Mouse (Mus musculus): ENCODE results near the gene Tbx15. TPM values are rescaled to one million over a fixed set of nuclear protein-coding genes. Genes with fewer than 3 reads are reported as not detected.

The Tbx15 gene
- total and polyA plus RNA-seq, 2 experiments from 2014 or later = 0.64 to 4.3 TPM

DNA sequence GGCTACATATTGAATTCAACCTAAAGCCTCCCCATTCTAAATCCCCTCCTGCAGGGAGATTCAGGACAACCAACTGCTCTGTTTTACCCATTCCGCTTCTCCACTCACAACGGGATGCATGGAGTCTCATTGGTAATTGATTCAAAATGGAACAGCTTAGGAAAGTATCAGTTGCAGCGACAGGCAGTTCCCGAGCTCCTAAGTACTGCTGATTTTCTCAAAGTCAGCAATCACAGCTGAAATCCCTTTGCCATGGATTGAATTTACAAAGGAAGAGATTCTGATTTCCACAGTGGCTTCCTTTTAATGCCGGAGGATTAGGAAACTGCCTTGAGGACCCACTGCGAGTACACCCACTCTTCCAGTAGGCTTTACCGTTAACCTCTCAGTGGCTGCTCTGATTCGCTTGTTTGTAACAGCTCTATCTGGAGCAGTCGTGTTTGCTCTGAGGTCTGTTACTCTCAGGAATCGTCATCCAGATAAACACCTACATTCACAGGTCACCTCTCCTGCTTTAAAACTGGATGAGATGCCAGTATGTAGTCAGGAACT, 26.6 kb downstream of the Tbx15 start:
- DNase-seq (ENCODE audit: low spot score) (no peak), ATAC-seq (no peak)
- no peak overlapping the region for H3K4me3 ChIP-seq (ENCODE audit: low read length)
- H3K4me2 ChIP-seq (ENCODE audit: low read depth, low read length) = no peak overlapping the region
- whole genome bisulfite sequencing = 58% methylated on average over 10 of the region's 10 CpGs
- H3K4me1 ChIP-seq (ENCODE audit: insufficient read depth, low read length) = no peaks in the 10 kb centered on the region
- no peak for TF ChIP-seq CTCF (IDR thresholded peaks at IDR 0.05; ENCODE audit: low read depth)
- H3K27ac ChIP-seq = no peak overlapping the region
- no peak overlapping the region for H3K9ac ChIP-seq (replicated peaks; ENCODE audit: low read length)
- H3K27me3 ChIP-seq (ENCODE audit: insufficient read depth, low read length) = peaks cover 38% of the 10 kb centered on the region
- no peaks in the 10 kb centered on the region for H3K36me3 ChIP-seq (ENCODE audit: insufficient read depth, low read length)
- no peaks in the 10 kb centered on the region; the same call in 1 of the 2 replicates for H3K9me3 ChIP-seq (ENCODE audit: low read length)

DNA sequence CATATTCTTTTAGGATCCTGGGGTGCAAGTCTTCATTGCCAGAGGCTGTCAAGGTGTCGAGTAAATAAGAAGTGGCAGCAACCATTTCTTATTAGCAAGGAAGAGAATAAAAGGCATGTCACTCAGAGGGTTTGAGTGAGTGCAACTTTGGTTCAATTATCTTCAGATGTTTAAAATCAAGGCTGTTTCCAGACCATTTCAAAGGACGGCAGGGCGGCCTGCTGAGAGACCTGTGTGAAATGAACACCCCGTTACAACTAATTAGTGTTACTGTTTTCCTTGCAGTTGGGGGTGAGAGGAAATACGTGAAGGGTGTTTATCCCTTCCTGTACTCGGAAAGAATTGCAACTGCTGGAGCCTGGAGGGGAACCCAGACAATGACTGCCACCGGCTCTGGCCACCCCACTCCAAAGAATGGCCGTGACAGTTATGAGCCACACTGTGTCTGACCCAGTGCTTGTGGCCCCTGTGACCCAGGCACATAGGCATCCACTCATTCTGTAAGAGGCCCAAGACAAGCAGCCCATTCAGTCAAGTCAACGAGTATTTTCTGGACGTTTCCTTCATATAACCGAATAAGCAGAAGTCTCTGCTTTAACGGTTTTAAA, 37.9 kb downstream of the Tbx15 start:
- no peak for TF ChIP-seq CTCF (IDR thresholded peaks at IDR 0.05; ENCODE audit: low read depth)
- H3K4me3 ChIP-seq (ENCODE audit: low read length) = no peak overlapping the region
- no peaks in the 10 kb centered on the region for H3K36me3 ChIP-seq (ENCODE audit: insufficient read depth, low read length)
- no peak overlapping the region for H3K27ac ChIP-seq
- H3K4me1 ChIP-seq (ENCODE audit: insufficient read depth, low read length) = no peaks in the 10 kb centered on the region
- 44% methylated on average over 12 of the region's 12 CpGs for WGBS
- ATAC-seq = no peak
- H3K27me3 ChIP-seq (ENCODE audit: insufficient read depth, low read length) = no peaks in the 10 kb centered on the region
- H3K9me3 ChIP-seq (ENCODE audit: low read length) = no peaks in the 10 kb centered on the region
- H3K4me2 ChIP-seq (ENCODE audit: low read depth, low read length) = no peak overlapping the region
- DNase-seq (ENCODE audit: low spot score) = no peak
- no peak overlapping the region for H3K9ac ChIP-seq (replicated peaks; ENCODE audit: low read length)

DNA sequence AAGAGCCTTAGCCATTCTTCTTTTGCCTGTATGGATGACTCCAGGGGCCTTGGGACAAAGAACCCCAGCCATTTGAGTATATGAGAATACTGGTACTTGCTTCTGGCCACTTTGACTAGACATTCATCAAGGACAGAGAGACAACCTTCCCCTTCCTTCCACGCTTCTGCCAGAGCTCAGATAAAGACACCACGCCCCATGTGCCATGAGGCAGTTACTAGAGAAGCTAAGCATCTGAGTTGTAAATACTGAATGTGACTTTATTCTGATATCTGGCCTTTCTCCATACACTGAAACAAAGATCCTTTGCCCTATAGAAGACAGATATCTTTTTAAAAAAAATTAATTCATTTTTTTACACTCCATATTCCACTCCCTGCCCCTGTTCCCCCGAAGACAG, 39.5 kb downstream of the Tbx15 start:
- Histone ChIP-seq H3K4me2 (ENCODE audit: low read depth, low read length) (no peak overlapping the region), H3K4me1 (ENCODE audit: insufficient read depth, low read length) (no peaks in the 10 kb centered on the region), H3K27me3 (ENCODE audit: insufficient read depth, low read length) (no peaks in the 10 kb centered on the region), H3K9me3 (ENCODE audit: low read length) (no peaks in the 10 kb centered on the region), H3K36me3 (ENCODE audit: insufficient read depth, low read length) (no peaks in the 10 kb centered on the region), H3K9ac (replicated peaks; ENCODE audit: low read length) (no peak overlapping the region), H3K27ac (no peak overlapping the region), H3K4me3 (ENCODE audit: low read length) (no peak overlapping the region)
- TF ChIP-seq CTCF (IDR thresholded peaks at IDR 0.05; ENCODE audit: low read depth) = no peak
- DNase-seq (ENCODE audit: low spot score) (no peak), ATAC-seq (no peak)
- WGBS = 89% methylated on average over 3 of the region's 3 CpGs

DNA sequence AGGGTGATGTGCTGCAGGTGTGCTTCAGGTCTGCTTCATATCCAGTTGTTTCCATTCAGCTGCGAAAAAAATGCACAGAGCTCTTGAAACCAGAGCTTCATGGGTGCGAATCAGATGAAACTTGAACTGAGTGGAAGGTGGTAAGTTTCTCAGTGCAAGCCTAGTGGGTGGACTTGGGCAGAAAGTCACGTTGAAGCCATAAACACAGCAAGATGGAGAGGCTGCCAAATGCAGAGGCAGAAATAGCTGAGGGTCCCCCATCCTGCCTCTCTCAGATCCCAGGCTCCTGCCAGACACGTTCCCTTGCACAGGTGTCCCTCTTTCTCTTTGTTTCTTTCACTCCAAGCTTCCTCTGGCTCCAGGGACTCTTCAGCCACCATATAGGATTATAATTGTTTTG, 41.3 kb downstream of the Tbx15 start:
- 76% methylated on average over 4 of the region's 4 CpGs for WGBS
- DNase-seq (ENCODE audit: low spot score) = no peak

DNA sequence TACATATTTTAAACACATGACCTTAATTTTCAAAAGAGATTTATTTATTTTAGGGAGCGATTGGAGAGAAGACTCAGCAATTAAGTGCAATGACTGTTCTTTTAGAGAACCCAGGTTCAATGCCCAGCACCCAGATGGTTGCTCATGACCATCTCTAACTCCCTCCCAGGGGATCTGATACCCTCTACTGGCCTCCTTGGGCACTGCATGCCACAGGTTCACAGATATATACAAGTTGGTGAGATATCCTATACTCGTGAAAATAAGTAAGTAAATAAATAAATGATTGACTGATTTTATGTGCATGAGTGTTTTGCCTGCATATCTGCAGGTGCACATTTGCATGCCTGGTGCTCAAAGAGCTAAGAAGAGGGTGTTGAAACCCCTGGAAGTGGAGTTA, 48.1 kb downstream of the Tbx15 start:
- no peaks in the 10 kb centered on the region for H3K9me3 ChIP-seq (ENCODE audit: low read length)
- H3K27ac ChIP-seq = no peak overlapping the region
- DNase-seq (ENCODE audit: low spot score) (no peak), ATAC-seq (no peak)
- H3K27me3 ChIP-seq (ENCODE audit: insufficient read depth, low read length) = no peaks in the 10 kb centered on the region
- 60% methylated on average over 2 of the region's 2 CpGs for WGBS
- no peak overlapping the region for H3K9ac ChIP-seq (replicated peaks; ENCODE audit: low read length)
- H3K4me2 ChIP-seq (ENCODE audit: low read depth, low read length) = no peak overlapping the region
- H3K36me3 ChIP-seq (ENCODE audit: insufficient read depth, low read length) = no peaks in the 10 kb centered on the region
- TF ChIP-seq CTCF (IDR thresholded peaks at IDR 0.05; ENCODE audit: low read depth) = peak; percentile 16; the same call in 1 of the 2 replicates
- no peaks in the 10 kb centered on the region for H3K4me1 ChIP-seq (ENCODE audit: insufficient read depth, low read length)
- H3K4me3 ChIP-seq (ENCODE audit: low read length) = no peak overlapping the region

More for the DNA sequence above, 41.3 kb downstream of the Tbx15 start:
- H3K27ac ChIP-seq = no peak overlapping the region
- TF ChIP-seq CTCF (IDR thresholded peaks at IDR 0.05; ENCODE audit: low read depth) = no peak
- H3K9me3 ChIP-seq (ENCODE audit: low read length) = no peaks in the 10 kb centered on the region
- no peaks in the 10 kb centered on the region for H3K4me1 ChIP-seq (ENCODE audit: insufficient read depth, low read length)
- no peak overlapping the region for H3K4me2 ChIP-seq (ENCODE audit: low read depth, low read length)
- no peak for ATAC-seq
- no peaks in the 10 kb centered on the region for H3K27me3 ChIP-seq (ENCODE audit: insufficient read depth, low read length)
- H3K4me3 ChIP-seq (ENCODE audit: low read length) = no peak overlapping the region
- no peak overlapping the region for H3K9ac ChIP-seq (replicated peaks; ENCODE audit: low read length)
- no peaks in the 10 kb centered on the region for H3K36me3 ChIP-seq (ENCODE audit: insufficient read depth, low read length)

DNA sequence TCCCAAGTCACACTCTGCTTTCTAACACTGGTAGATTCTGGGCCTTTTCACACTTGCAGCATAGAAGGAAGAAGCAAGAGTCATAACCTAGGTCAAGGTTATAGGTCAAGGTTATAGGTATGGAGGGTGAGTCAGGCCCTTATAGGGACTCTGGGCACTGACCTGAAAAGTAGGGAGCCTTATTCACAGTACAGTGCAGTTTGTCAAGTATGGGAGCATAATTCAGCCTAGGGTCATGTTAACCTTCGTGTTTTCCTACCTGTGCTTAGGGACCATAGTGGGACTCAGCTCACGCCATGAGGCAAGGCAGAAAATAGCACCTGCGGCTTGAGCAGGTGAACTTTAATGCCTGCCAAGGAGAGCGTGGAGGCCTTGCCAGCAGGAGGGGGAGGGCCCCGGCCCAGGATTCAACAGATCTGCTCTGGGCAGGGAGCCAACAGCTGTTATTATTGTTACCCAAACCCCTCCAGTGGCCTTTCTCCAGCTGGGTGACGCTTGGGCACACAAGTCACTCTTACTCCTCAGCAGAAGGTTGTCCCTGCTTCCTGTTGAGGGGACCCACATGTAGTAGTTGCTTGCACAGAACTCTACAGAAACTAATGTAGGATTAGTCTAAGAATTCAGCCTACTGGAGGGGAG, 50.0 kb downstream of the Tbx15 start:
- Histone ChIP-seq H3K9me3 (ENCODE audit: low read length) (no peaks in the 10 kb centered on the region), H3K4me2 (ENCODE audit: low read depth, low read length) (no peak overlapping the region), H3K27ac (no peak overlapping the region), H3K4me1 (ENCODE audit: insufficient read depth, low read length) (no peaks in the 10 kb centered on the region), H3K27me3 (ENCODE audit: insufficient read depth, low read length) (no peaks in the 10 kb centered on the region), H3K4me3 (ENCODE audit: low read length) (no peak overlapping the region), H3K36me3 (ENCODE audit: insufficient read depth, low read length) (no peaks in the 10 kb centered on the region), H3K9ac (replicated peaks; ENCODE audit: low read length) (no peak overlapping the region)
- TF ChIP-seq CTCF (IDR thresholded peaks at IDR 0.05; ENCODE audit: low read depth) = no peak
- peak; percentile 53; the same call in 1 of the 2 replicates for ATAC-seq
- DNase-seq (ENCODE audit: low spot score) = peak; percentile 54
- WGBS = 25% methylated on average over 6 of the region's 6 CpGs

DNA sequence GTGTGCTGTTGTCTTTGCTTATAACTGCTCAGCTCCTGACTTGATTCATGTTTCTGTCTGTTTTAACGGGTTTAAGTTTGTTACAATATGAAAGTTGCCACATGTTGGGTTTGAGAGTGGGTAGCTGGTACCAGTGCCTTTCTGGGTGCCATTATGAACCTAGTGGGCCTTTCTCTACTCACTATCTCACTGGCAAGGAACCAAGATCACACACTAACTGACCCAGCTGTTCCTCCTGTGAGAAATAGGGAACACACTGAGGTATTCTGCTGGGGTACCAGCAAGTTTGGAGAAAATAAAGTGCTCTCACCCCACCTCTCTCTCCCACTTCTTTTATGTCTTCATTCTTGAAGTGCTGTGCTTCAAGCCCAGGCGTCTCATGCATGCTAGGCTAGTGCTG, 50.7 kb downstream of the Tbx15 start:
- H3K9me3 ChIP-seq (ENCODE audit: low read length) = no peaks in the 10 kb centered on the region
- WGBS = 89% methylated on average over 2 of the region's 2 CpGs
- H3K4me3 ChIP-seq (ENCODE audit: low read length) = no peak overlapping the region
- no peak overlapping the region for H3K4me2 ChIP-seq (ENCODE audit: low read depth, low read length)
- DNase-seq (ENCODE audit: low spot score) (no peak), ATAC-seq (no peak)
- H3K9ac ChIP-seq (replicated peaks; ENCODE audit: low read length) = no peak overlapping the region
- H3K27me3 ChIP-seq (ENCODE audit: insufficient read depth, low read length) = no peaks in the 10 kb centered on the region
- H3K4me1 ChIP-seq (ENCODE audit: insufficient read depth, low read length) = no peaks in the 10 kb centered on the region
- no peaks in the 10 kb centered on the region for H3K36me3 ChIP-seq (ENCODE audit: insufficient read depth, low read length)
- no peak for TF ChIP-seq CTCF (IDR thresholded peaks at IDR 0.05; ENCODE audit: low read depth)
- H3K27ac ChIP-seq = no peak overlapping the region

All from hindbrain, postnatal 0 days (tissue).